Mouse (Mus musculus): ENCODE data around the gene Cpped1. TPM values are rescaled to one million over a fixed set of nuclear protein-coding genes. Genes with fewer than 3 reads are reported as not detected.

Gene Cpped1
- polyA plus RNA-seq, 1 experiment from 2014 or later, result 27.9 TPM

GRCm38 (mm10) chr16:11828816-11829215 is 80.4 kb downstream of the Cpped1 start:
- no peak overlapping the region for H3K4me3 ChIP-seq (ENCODE audit: low read depth, low read length)
- no peak overlapping the region for H3K4me2 ChIP-seq (ENCODE audit: low read depth, low read length)
- H3K9me3 ChIP-seq (replicated peaks; ENCODE audit: control insufficient read depth, low read length), result no peaks in the 10 kb centered on the region
- H3K27me3 ChIP-seq (ENCODE audit: control insufficient read depth, insufficient read depth, low read length), result no peaks in the 10 kb centered on the region
- no peak overlapping the region for H3K9ac ChIP-seq (replicated peaks; ENCODE audit: low read length)
- 93% methylated on average over 1 of the region's 1 CpGs for WGBS
- no peaks in the 10 kb centered on the region for H3K4me1 ChIP-seq (ENCODE audit: control insufficient read depth, insufficient read depth, low read length)
- no peaks in the 10 kb centered on the region for H3K36me3 ChIP-seq (replicated peaks; ENCODE audit: control insufficient read depth, insufficient read depth, low read depth, low read length)
- no peak overlapping the region for H3K27ac ChIP-seq (replicated peaks; ENCODE audit: low read depth, low read length)
- ATAC-seq (replicated peaks; ENCODE audit: insufficient number of reproducible peaks, low FRiP score, low TSS enrichment, low read depth), result no peak
- no peak for DNase-seq (ENCODE audit: low spot score)

- Histone ChIP-seq H3K4me2 (ENCODE audit: low read depth, low read length) (no peak overlapping the region), H3K4me3 (ENCODE audit: low read depth, low read length) (no peak overlapping the region), H3K4me1 (ENCODE audit: control insufficient read depth, insufficient read depth, low read length) (no peaks in the 10 kb centered on the region), H3K27me3 (ENCODE audit: control insufficient read depth, insufficient read depth, low read length) (no peaks in the 10 kb centered on the region), H3K36me3 (replicated peaks; ENCODE audit: control insufficient read depth, insufficient read depth, low read depth, low read length) (no peaks in the 10 kb centered on the region), H3K27ac (replicated peaks; ENCODE audit: low read depth, low read length) (no peak overlapping the region), H3K9me3 (replicated peaks; ENCODE audit: control insufficient read depth, low read length) (no peaks in the 10 kb centered on the region), H3K9ac (replicated peaks; ENCODE audit: low read length) (no peak overlapping the region)
- 70% methylated on average over 7 of the region's 7 CpGs for WGBS
- ATAC-seq (replicated peaks; ENCODE audit: insufficient number of reproducible peaks, low FRiP score, low TSS enrichment, low read depth), result no peak
- no peak for DNase-seq (ENCODE audit: low spot score)
Observed at GRCm38 (mm10) chr16:11824833-11825232, 84.4 kb downstream of the Cpped1 start.

- H3K4me3 ChIP-seq (ENCODE audit: low read depth, low read length), result no peak overlapping the region
- no peaks in the 10 kb centered on the region for H3K9me3 ChIP-seq (replicated peaks; ENCODE audit: control insufficient read depth, low read length)
- H3K36me3 ChIP-seq (replicated peaks; ENCODE audit: control insufficient read depth, insufficient read depth, low read depth, low read length), result no peaks in the 10 kb centered on the region
- H3K4me2 ChIP-seq (ENCODE audit: low read depth, low read length), result no peak overlapping the region
- 78% methylated on average over 8 of the region's 8 CpGs for WGBS
- no peaks in the 10 kb centered on the region for H3K4me1 ChIP-seq (ENCODE audit: control insufficient read depth, insufficient read depth, low read length)
- no peak overlapping the region for H3K27ac ChIP-seq (replicated peaks; ENCODE audit: low read depth, low read length)
- DNase-seq (ENCODE audit: low spot score) (no peak), ATAC-seq (replicated peaks; ENCODE audit: insufficient number of reproducible peaks, low FRiP score, low TSS enrichment, low read depth) (no peak)
- H3K9ac ChIP-seq (replicated peaks; ENCODE audit: low read length), result no peak overlapping the region
- no peaks in the 10 kb centered on the region for H3K27me3 ChIP-seq (ENCODE audit: control insufficient read depth, insufficient read depth, low read length)
Observed at GRCm38 (mm10) chr16:11824385-11824784, 84.9 kb downstream of the Cpped1 start.

GRCm38 (mm10) chr16:11820791-11821190 is 88.5 kb downstream of the Cpped1 start:
- Histone ChIP-seq H3K4me3 (ENCODE audit: low read depth, low read length) (no peak overlapping the region), H3K9me3 (replicated peaks; ENCODE audit: control insufficient read depth, low read length) (no peaks in the 10 kb centered on the region), H3K4me1 (ENCODE audit: control insufficient read depth, insufficient read depth, low read length) (no peaks in the 10 kb centered on the region), H3K9ac (replicated peaks; ENCODE audit: low read length) (no peak overlapping the region), H3K27me3 (ENCODE audit: control insufficient read depth, insufficient read depth, low read length) (no peaks in the 10 kb centered on the region), H3K4me2 (ENCODE audit: low read depth, low read length) (no peak overlapping the region), H3K36me3 (replicated peaks; ENCODE audit: control insufficient read depth, insufficient read depth, low read depth, low read length) (no peaks in the 10 kb centered on the region), H3K27ac (replicated peaks; ENCODE audit: low read depth, low read length) (no peak overlapping the region)
- WGBS, result 53% methylated on average over 7 of the region's 7 CpGs
- no peak for ATAC-seq (replicated peaks; ENCODE audit: insufficient number of reproducible peaks, low FRiP score, low TSS enrichment, low read depth)
- DNase-seq (ENCODE audit: low spot score), result peak; percentile 47

GRCm38 (mm10) chr16:11814935-11815650 is 94.2 kb downstream of the Cpped1 start:
- 77% methylated on average over 10 of the region's 10 CpGs for WGBS
- H3K4me3 ChIP-seq (ENCODE audit: low read depth, low read length), result no peak overlapping the region
- H3K4me2 ChIP-seq (ENCODE audit: low read depth, low read length), result no peak overlapping the region
- no peak overlapping the region for H3K27ac ChIP-seq (replicated peaks; ENCODE audit: low read depth, low read length)
- no peaks in the 10 kb centered on the region for H3K27me3 ChIP-seq (ENCODE audit: control insufficient read depth, insufficient read depth, low read length)
- H3K36me3 ChIP-seq (replicated peaks; ENCODE audit: control insufficient read depth, insufficient read depth, low read depth, low read length), result no peaks in the 10 kb centered on the region
- no peak overlapping the region for H3K9ac ChIP-seq (replicated peaks; ENCODE audit: low read length)
- H3K9me3 ChIP-seq (replicated peaks; ENCODE audit: control insufficient read depth, low read length), result no peaks in the 10 kb centered on the region
- no peaks in the 10 kb centered on the region for H3K4me1 ChIP-seq (ENCODE audit: control insufficient read depth, insufficient read depth, low read length)
- ATAC-seq (replicated peaks; ENCODE audit: insufficient number of reproducible peaks, low FRiP score, low TSS enrichment, low read depth) (no peak), DNase-seq (ENCODE audit: low spot score) (no peak)

- ATAC-seq (replicated peaks; ENCODE audit: insufficient number of reproducible peaks, low FRiP score, low TSS enrichment, low read depth) (no peak), DNase-seq (ENCODE audit: low spot score) (no peak)
- H3K27me3 ChIP-seq (ENCODE audit: control insufficient read depth, insufficient read depth, low read length), result no peaks in the 10 kb centered on the region
- no peak overlapping the region for H3K4me3 ChIP-seq (ENCODE audit: low read depth, low read length)
- 78% methylated on average over 8 of the region's 8 CpGs for WGBS
- no peaks in the 10 kb centered on the region for H3K36me3 ChIP-seq (replicated peaks; ENCODE audit: control insufficient read depth, insufficient read depth, low read depth, low read length)
- H3K4me1 ChIP-seq (ENCODE audit: control insufficient read depth, insufficient read depth, low read length), result no peaks in the 10 kb centered on the region
- no peaks in the 10 kb centered on the region for H3K9me3 ChIP-seq (replicated peaks; ENCODE audit: control insufficient read depth, low read length)
- H3K4me2 ChIP-seq (ENCODE audit: low read depth, low read length), result no peak overlapping the region
- H3K9ac ChIP-seq (replicated peaks; ENCODE audit: low read length), result no peak overlapping the region
- H3K27ac ChIP-seq (replicated peaks; ENCODE audit: low read depth, low read length), result no peak overlapping the region
Observed at GRCm38 (mm10) chr16:11812119-11812518, 97.1 kb downstream of the Cpped1 start.

GRCm38 (mm10) chr16:11809615-11810014 is 99.6 kb downstream of the Cpped1 start:
- Histone ChIP-seq H3K9me3 (replicated peaks; ENCODE audit: control insufficient read depth, low read length) (no peaks in the 10 kb centered on the region), H3K27me3 (ENCODE audit: control insufficient read depth, insufficient read depth, low read length) (no peaks in the 10 kb centered on the region), H3K4me2 (ENCODE audit: low read depth, low read length) (no peak overlapping the region), H3K9ac (replicated peaks; ENCODE audit: low read length) (no peak overlapping the region), H3K27ac (replicated peaks; ENCODE audit: low read depth, low read length) (no peak overlapping the region), H3K4me1 (ENCODE audit: control insufficient read depth, insufficient read depth, low read length) (no peaks in the 10 kb centered on the region), H3K4me3 (ENCODE audit: low read depth, low read length) (no peak overlapping the region), H3K36me3 (replicated peaks; ENCODE audit: control insufficient read depth, insufficient read depth, low read depth, low read length) (no peaks in the 10 kb centered on the region)
- no peak for ATAC-seq (replicated peaks; ENCODE audit: insufficient number of reproducible peaks, low FRiP score, low TSS enrichment, low read depth)
- no peak for DNase-seq (ENCODE audit: low spot score)
- WGBS, result 37% methylated on average over 8 of the region's 8 CpGs

GRCm38 (mm10) chr16:11801960-11802539 is 107.2 kb downstream of the Cpped1 start:
- H3K9me3 ChIP-seq (replicated peaks; ENCODE audit: control insufficient read depth, low read length), result no peaks in the 10 kb centered on the region
- DNase-seq (ENCODE audit: low spot score), result no peak
- WGBS, result 91% methylated on average over 7 of the region's 7 CpGs

More at GRCm38 (mm10) chr16:11801960-11802539, 107.2 kb downstream of the Cpped1 start:
- Histone ChIP-seq H3K27me3 (ENCODE audit: control insufficient read depth, insufficient read depth, low read length) (no peaks in the 10 kb centered on the region), H3K4me1 (ENCODE audit: control insufficient read depth, insufficient read depth, low read length) (no peaks in the 10 kb centered on the region), H3K9ac (replicated peaks; ENCODE audit: low read length) (no peak overlapping the region), H3K36me3 (replicated peaks; ENCODE audit: control insufficient read depth, insufficient read depth, low read depth, low read length) (no peaks in the 10 kb centered on the region), H3K4me2 (ENCODE audit: low read depth, low read length) (no peak overlapping the region), H3K27ac (replicated peaks; ENCODE audit: low read depth, low read length) (no peak overlapping the region), H3K4me3 (ENCODE audit: low read depth, low read length) (no peak overlapping the region)
- no peak for ATAC-seq (replicated peaks; ENCODE audit: insufficient number of reproducible peaks, low FRiP score, low TSS enrichment, low read depth)
